Mouse (Mus musculus) gastrocnemius, postnatal 36 days (tissue): ENCODE measurements around the gene Tcp10b. TPM values are rescaled to one million over a fixed set of nuclear protein-coding genes. Genes with fewer than 3 reads are reported as not detected.
"Not testable (repeated sequence)": the region's sequence is repeated elsewhere in the genome, so short reads cannot be mapped to it uniquely, and the experiment has no call there.

Source experiments
- DNase-seq, 2 experiments: peaks; one replicate each; pipeline ENCODE4 v3.0.0; 2022
- intact Hi-C: fragments of 180-260 bp; cut with DNase I; formaldehyde crosslinking; loops from one replicate; pipeline ENCODE4 v1.15.1; 2025
- long read RNA-seq, 2 experiments: library from polyadenylated mRNA; stranded (forward); transcript quantifications; one replicate each; pipeline ENCODE4 v2.0.0; 2021
- total RNA-seq, 2 experiments: library from RNA; stranded (reverse); gene quantifications; 2 replicates each; pipeline ENCODE4 v1.2.3; 2021

The Tcp10b gene
- under 1 TPM; 0.32 to 0.74 TPM for total RNA-seq
- long read RNA-seq, experiment 1 = 0 reads
- long read RNA-seq, experiment 2 = 0 reads

DNA sequence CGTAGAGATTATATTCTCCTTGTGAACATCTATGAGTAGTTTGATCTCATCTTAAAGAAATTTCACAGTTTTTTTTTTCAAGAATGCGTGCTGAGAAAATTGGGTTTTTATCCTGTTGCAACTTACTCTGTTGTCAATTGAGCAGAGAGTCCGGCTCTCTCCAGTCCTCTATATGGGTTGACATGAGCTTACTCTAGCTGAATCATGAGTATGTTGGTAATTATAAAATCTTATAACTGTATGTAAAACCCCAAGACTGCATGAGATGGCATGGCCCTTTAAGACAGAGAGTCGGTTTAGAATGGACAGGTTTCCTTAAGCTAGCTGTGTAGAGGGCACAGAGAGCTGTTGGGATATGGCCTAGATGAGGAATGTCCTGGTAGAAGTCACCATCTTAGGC lies at the start of gene Tcp10b:
Tcp10b (plus strand) TSS at position 301 of the 400 bp plus-strand sequence.
- DNase-seq, intact Hi-C loops: not testable (repeated sequence)

DNA sequence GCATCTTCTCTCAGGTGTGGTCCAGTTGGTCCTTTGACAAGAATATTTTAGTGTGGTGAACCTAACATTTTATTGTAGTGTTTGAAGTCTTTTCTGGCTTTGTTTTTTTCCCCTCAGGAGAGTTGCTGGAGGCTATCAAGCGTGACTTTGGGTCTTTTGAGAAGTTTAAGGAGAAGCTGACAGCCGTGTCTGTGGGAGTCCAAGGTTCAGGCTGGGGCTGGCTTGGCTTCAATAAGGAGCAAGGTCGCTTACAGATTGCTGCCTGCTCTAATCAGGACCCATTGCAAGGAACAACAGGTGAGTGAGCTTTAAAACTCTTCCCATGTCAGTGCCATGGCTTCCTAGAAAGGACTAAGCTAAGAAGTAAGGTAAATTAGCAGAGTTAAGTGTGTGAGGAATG lies 47.6 kb upstream of the Tcp10b start:
- DNase-seq = no peak
- intact Hi-C loops = no loop called here

DNA sequence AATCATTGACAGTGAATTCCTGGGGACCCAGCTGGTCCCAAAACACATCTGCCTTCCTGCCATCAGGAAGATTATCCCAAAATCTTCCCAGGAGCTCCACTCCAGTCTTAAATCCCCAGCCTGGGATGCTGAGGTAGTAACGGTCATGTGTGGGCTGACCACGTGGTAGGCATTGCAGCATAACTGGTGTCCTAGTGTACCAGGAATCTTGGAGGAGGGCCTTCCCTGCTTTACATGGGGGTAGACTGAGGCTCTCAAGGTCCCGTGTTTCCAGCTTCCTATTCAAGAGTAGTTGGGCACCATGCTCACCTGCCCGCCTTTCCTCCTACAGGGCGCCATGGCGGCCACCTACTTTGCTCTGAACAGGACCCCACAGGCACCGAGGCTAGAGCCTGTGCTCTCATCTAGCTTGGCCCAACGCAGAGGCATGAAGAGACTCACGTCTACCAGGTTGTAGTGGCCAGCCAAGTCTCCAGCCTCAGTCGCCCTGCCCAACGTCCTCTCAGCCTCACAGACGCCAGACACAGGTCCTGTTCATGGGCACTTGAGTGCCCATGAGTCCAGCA lies 24.2 kb upstream of the Tcp10b start:
- intact Hi-C loops, DNase-seq: not testable (repeated sequence)

DNA sequence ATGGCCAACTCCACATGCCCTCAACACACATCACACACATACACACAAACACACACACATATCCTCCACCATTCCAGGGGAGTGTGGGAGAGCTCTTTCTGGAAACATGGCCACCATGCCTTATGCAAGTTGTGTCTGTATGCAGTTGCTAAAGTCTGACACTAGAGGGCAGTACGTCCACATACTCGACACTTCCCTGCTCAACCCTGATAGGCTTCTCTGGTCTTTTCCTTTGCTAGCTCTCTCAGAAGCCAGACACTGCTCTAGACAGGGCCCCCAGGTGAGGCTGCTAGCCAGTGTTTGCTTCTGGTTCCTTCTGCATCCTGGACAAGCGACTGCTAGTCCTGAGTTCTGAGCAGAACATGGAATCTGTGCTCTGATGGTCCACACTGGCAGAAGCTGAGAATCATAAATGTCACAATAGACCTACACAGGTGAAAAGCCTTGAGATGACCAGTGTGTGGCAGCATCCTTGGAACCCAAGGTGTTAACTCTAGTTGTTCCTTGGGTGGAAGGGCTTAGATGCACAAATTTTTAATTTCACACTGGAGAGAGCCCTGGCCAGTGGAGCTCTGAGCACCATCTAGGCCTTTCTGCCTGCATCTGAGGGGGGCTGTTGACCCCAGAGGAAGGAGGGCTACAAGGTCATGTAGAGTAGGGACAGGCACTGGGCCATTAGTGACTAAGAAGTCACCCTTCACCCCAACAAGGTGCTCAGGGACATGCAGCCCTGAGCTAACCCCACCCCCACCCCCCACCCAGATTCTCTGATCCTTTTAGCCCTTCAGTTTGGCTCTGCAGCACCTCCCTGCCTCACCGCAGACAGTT lies 16.8 kb upstream of the Tcp10b start:
- intact Hi-C loops = not testable (repeated sequence)
- peak in 1 of 2 experiments; percentile 11 for DNase-seq

DNA sequence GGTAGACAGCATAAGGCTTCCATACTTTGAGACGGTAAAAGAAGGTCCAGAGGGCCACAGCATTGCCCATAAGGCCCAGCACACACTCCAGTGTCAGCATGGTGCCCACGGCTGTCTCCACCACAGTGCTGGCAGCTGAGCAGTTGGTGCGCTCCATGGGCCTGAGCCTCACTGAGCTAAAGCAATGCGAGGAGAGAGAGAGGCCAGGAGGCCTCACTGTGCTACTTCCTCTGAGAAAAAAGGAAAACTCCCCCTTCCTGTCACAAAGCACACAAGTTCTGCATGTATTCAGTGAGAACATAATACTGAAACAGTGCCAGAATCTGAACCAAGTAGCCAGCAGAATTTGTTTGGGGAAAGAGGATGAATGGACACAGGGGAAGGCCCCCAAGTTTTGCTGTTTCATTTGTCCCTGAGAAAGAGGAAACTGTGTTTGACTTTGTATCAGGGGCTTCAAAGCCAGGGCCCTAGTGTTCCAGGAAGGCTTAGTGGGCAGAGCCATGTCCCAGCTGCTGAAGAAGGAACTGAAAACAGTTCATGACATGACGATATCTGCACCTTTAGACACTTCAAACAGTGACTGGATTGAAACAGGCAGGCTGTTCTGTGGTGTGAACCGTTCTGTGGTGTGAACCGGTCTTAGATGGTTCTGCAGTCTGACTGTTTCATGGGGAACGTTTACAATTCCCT lies 8.6 kb upstream of the Tcp10b start, which contains the start of gene Gpr31b:
Gpr31b (minus strand) TSS at position 173 of the 690 bp plus-strand sequence.
- intact Hi-C loops, DNase-seq: not testable (repeated sequence)

DNA sequence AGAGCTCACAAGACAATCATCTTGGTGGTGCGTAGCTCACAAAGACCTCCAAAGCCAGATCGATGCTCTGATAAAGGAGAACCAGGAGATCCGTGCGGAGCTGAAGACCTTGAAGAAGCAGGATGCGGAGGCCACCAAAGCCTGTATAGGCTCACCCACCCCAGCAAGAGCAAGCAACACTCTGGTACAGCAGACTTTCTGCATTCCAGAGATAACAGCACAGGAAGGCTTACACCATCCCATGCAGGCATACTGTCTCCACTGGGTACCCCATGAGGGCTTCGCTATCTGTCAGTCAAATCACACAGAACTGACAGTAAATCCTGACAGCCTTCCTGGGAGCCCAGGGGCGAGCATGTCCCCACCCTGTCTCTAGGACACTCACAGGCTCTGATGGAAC lies 2.0 kb downstream of the Tcp10b start:
- intact Hi-C loops = not testable (repeated sequence)

DNA sequence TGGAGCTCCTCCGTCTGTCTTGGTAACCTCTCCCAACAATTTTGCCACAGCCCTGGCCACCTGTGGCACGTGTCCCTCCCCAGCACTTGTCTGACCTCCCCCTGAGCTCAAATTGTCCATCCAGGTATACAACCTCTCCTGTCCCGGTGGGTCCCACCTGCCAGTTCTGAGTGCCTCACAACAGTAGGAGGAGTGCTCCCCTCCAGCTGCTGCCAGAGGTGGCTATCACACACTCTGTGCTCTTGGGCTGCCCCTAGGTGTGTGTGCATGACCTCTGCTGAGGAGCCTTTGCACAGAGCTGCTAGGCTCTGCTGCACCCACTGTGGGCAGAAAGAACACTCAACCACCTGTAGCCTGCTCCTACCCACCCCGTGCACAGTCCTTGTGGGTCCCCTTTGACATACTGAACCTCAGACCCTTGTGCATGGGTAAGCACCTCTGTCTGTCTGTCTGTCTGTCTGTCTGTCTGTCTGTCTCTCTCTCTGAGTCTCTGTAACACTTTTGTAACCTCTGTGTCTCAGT lies 7.0 kb downstream of the Tcp10b start:
- intact Hi-C loops, DNase-seq: not testable (repeated sequence)

More for the DNA sequence above, 2.0 kb downstream of the Tcp10b start:
- DNase-seq = not testable (repeated sequence)

DNA sequence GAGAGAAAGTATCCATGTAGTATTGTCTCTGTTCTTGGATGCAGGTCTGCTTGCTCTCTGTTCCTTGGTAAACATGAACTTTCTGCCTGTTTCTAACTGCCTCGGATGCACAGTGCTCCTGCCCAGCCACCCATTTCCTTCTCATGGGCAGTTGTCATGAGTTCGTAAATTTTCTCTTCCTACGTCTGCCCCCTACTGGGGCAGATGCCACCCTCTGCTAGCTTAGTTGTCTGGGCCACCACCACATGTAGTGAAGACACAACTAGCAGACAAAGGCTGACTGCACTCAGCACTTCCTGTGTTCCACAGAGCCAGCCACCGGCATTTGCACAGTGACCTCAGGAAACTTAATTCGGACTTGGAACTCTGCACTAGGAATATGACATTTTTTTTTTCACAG lies 8.3 kb downstream of the Tcp10b start:
- DNase-seq, intact Hi-C loops: not testable (repeated sequence)

DNA sequence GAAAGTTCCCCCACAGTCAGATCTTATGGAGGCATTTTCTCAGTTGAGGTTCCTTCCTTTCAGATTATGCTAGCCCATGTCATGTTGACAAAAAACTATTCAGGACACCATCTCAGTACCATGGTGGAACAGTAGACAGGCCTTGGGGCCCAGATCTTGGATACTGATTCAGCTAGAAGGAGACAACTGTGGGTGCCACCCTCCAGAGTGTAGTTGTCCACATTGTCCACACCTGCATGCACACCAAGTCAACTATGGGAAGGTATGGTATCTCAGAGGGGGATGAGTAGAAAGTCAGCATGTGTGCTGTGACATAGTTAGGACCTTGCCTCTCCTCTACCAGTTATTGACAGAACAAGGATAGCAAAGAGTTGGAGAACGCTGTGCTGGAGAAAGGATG lies 30.6 kb downstream of the Tcp10b start:
- intact Hi-C loops, DNase-seq: not testable (repeated sequence)

DNA sequence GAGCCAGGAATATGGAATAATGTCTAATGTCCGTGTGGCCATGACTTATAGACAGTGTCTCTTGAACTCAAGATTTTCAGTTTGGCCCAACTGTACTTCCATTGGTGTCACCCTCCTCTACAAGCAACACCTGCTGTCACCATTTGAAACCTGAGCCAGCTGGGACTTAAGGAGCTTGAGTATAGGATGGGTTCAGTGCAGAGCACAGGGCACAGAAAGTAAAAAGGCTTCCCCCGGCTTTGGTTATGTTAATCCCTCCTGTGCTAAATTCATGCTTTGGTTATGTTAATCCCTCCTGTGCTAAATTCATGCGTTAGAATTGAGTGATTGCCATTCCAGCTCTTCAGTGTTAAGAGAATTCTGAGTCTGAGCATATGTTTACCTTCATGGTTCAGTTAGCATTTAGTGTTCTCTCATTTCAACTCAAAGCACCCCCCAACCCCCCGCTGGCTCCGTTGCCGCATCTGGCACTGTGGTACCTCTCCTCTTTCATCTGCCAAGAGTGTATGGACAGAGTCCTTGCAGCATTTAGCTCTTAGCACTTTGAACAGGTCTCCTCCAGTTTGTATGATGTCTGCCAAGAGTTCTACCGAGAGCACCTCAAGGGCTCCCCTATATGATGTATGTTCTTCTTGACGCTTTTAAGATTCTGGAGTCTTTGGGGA lies 31.3 kb downstream of the Tcp10b start:
- intact Hi-C loops, DNase-seq: not testable (repeated sequence)

DNA sequence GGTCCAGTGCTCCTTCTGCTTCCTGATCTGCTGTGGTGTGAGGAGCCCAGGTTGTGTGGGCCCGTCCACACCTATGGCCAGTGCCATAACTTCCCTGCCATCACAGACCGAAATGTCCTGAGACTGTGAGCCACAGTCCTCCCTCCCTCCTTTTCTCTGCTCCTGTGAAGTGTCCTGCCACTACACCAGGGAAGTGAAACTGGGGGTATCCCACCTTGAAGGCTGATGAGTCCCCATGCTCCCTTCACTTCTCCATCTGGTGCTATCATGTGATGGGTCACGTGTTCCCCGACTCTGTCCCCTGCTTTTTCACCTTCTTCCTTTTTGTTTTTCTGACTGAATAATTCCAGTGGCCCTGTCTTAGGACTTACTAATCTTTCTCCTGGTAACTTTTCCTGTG lies 32.1 kb downstream of the Tcp10b start:
- intact Hi-C loops, DNase-seq: not testable (repeated sequence)

DNA sequence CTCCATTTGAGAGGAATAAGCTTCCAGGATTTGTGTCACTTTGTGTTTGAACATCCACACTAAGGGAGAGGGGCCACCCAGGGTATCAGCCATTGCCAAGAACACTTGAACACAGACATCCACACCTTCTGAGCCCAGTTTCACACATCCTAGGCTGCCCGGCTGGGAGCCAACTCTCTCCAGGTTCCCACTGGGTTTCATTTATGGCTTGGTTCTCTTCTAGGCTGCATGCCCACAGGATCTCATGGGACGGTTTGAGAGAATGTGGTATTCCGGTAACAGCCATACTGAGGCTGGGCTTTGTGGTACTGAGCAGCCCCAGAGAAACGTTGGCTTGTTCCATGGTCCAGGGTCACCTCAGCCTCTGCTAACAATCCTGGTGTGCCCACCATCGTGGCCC lies 45.7 kb downstream of the Tcp10b start:
- not testable (repeated sequence) for DNase-seq

DNA sequence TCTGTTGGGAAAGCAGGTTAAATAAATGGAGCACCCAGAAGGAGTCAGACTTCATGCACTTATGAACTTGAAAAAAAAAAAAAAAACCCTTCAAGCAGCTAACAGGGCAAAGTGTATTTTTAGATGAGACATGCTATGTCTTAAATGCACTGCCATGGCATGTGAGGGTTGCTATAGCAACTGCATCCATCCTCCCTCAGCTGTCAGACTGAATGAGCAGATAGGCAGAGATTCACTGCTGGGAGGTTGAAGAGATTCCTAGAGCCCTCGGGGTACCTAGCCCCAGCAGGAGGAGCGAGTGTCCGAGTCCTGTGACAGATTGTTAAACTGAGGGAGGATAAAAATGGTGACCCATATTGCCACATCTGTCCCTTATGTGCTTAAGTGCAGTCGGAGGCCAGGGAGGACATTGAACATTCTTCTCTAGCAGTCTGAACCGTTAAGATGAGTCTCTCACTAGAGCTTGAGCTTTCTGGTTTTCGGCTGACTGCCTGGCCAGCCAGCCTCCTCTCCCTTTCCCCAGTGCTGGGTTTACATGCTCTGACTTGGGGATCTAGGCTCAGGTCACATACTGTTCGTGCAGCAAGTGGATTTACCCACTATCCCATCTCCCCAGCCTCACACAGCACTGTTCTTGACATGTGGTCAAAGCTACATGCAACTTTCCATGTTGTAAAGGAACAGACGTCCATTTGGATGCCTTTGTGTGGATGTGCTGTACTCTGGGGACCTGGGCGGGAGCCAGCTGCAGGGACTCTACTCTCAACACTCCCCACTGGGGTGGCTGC lies 51.8 kb downstream of the Tcp10b start:
- intact Hi-C loops, DNase-seq: not testable (repeated sequence)

More for the DNA sequence above, 45.7 kb downstream of the Tcp10b start:
- intact Hi-C loops = not testable (repeated sequence)

DNA sequence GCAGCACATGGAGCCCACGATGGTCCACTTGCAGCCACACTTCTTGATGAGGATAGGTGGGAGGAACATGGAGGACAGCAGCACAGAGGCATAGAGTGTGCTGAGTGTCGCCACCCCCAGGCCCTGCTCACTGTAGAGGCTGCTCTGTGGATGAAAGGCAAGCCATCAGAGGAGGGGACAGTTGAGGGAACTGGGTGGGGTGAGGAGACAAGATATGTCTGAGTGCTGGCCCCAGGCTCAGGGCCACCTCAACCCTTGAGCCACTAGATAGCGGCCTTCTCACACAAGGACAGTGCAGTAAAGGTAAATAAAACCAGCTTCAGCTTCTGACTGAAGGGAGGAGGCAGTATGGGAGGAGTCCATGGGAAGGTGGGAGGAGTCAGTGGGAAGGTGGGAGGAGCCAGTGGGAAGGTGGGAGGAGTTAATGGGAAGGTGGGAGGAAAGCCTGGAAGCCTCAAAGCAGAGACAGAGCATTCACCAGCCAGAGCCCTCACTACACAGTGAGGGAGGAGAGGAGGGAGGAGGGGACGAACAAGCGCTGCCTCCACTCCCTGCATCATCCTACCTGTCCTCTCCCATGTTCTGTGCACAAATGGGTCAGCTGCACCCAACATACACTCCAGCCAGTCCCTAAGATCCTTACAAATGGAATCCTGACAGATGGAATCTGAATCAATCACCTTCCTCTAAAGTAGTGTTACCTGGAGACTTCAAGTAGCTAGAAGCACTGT lies 62.6 kb downstream of the Tcp10b start:
- DNase-seq, intact Hi-C loops: not testable (repeated sequence)

DNA sequence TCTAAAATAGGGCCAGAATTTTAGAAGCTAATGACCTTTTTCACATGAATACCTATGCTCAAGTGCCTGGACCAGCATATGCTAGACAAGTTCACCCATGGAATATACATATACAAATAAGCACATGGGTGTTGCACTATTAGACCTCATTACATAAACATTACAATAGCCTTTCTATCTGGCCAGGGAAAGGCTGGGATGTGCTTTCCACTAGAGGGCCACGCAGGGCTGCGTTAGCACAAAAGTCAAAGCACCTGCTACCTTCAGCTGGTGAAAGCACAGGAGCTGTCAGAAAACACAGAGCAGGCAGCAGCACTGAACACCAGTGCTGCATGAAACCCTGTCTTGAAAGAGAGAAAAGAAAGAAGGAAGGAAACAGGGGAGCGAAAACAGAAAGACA lies 63.3 kb downstream of the Tcp10b start:
- intact Hi-C loops, DNase-seq: not testable (repeated sequence)

DNA sequence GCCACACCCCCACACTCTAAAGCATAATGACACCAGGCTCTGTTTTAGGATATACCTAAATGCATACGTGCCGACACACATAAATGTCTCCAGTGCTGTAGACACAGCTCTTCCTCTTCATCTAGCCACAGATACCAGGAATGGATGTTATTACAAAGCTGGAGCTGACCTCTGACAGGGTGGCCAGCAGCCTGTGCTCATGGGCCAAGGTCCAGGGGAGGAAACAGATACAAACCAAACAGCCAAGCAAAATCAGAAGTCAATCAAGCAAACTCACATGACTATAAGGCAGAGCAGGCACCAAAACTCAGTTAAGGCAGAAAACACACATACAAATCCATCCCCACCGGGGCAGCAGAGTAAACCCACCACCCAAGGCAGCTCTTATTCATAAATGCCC lies 68.4 kb downstream of the Tcp10b start:
- DNase-seq, intact Hi-C loops: not testable (repeated sequence)

DNA sequence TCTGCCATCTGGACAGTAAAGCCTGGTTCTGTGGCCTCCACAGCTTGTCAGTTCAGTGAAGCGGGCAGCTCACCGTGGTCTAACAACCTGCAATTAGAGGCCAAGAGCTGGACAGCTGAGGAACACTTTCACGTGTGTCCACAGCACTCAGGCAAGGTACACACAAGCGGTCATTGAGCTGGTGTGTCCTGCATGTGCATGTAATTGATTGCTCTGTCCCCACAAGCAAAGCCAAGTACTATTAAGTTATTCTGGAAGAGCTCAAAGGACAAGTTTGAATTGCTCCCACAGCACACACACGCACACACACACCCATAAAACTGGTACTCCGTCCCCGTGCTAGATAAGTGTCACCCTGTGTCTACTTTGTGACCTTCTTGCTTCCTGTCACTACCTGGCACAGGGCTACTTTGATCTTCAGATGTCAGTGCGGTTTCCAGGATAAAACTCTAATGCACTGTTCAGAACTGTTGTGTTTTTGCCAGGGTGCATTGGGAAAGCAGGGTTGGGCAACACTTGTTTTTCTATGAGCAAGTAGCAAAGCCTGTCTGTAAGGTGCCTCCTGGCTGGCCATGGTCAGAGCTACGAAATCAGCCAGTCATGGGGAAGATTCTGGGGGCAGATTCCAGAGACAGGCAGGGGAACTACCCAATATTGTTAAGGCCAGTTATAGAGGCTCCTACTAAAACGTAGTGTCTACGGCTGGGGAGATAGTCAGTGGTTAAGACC lies 69.0 kb downstream of the Tcp10b start:
- intact Hi-C loops = not testable (repeated sequence)

DNA sequence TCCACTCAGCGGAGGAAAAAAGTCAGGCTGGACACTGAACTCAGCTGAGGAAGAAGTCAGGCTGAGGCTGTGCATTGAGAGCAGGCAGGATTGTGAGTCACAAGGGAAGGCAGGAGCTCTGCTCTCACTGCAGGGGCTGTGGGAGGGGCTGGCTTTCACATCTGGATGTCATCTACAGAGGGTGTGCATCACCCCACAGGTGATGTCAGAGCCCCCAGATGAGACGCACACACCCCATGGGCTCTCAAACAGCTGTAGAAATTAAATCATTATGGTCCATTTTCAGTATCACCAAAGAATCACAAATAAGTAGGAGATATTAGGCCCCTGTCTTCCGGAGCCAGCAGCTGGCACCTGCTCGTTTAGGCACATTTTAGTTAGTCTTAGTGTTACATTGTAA lies 70.8 kb downstream of the Tcp10b start, which contains the start of gene Unc93a:
Unc93a (minus strand) TSS at position 101 of the 400 bp plus-strand sequence.
- intact Hi-C loops, DNase-seq: not testable (repeated sequence)

More for the DNA sequence above, 69.0 kb downstream of the Tcp10b start:
- DNase-seq = not testable (repeated sequence)
